ENCODE assay signal across 10 mouse cellular contexts in the genomic region with DNA sequence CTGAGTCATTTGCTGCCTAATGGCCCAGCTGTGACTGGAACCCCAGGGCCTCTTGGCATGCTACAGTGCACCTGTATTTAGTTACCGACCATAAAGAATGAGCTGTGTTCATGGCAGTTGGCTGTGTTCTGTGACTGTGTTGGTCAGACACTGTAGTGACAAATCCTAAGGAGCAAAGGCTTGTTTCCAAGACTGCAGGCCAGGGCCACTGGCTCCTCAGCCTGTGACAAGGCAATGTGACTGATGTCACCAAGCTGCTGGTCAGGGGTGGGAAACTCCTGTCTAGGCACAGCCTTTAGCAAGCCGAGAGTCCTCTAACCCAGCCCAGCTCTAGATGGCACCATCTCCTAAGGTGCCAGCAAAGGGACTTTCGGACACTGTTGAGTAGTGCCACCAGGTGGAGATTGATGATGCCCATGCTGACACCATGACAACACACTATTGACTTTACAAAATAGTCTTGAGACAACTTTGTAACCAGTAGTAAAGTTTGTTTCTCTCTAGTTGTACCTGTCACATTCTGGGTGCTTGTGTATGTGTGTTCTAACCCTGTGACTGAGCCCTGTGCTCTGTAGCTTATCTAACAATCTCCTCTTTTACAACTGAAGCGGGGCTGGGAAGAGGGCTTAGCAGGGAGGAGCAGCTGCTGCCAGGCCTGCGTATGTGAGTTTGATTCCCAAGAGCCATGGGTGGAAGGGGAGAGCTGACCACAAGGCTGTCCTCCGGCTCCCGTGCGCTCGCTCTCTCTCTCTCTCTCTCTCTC. TPM values are rescaled to one million over a fixed set of nuclear protein-coding genes. Genes with fewer than 3 reads are reported as not detected.
DNase-seq lines count a peak whose midpoint lies in the region; ATAC-seq and TF ChIP-seq lines count a peak whose summit lies in the region.
"Had no signal": no experiment of that assay in that cellular context is flagged by ENCODE, and none has a peak within 500 bp of the region (broad histone marks: within the 10 kb centered on the region; RNA-seq: fewer than 3 reads in every experiment).

No protein-coding gene starts in this region.

- peaks cover 29% of the 10 kb centered on the region for H3K36me3 ChIP-seq in ES-Bruce4 (ENCODE audit: control insufficient read depth, insufficient read depth, low read length, poor library complexity, severe bottlenecking)

- TF ChIP-seq EP300 in ES-Bruce4 (IDR thresholded peaks at IDR 0.05; ENCODE audit: insufficient read depth, low read depth, low read length), result no peak

- H3K9ac ChIP-seq in ES-Bruce4 (ENCODE audit: low read depth, poor library complexity, severe bottlenecking), result no peak overlapping the region

- no peak overlapping the region for H3K27ac ChIP-seq in layer of hippocampus, adult 2 months
- no peak overlapping the region for H3K27ac ChIP-seq in ES-Bruce4 (ENCODE audit: insufficient read depth, low read length)

- ATAC-seq in megakaryocyte progenitor cell, adult 5-6 weeks (replicated peaks; ENCODE audit: poor library complexity), result peak; percentile 68
- ATAC-seq: forebrain, embryonic 16.5 days had no signal

- no peak for TF ChIP-seq POLR2A in ES-Bruce4 (IDR thresholded peaks at IDR 0.05; ENCODE audit: insufficient read depth, low read length)

- no peaks in the 10 kb centered on the region for H3K27me3 ChIP-seq in ES-Bruce4 (ENCODE audit: control insufficient read depth, insufficient read depth, low read length, poor library complexity, severe bottlenecking)

- peak; percentile 62 for TF ChIP-seq CTCF in layer of hippocampus, adult 2 months (conservative IDR thresholded peaks at IDR 0.05)
- peak; percentile 4 for TF ChIP-seq CTCF in ES-Bruce4 (IDR thresholded peaks at IDR 0.05; ENCODE audit: low read depth, low read length)

- DNase-seq in layer of hippocampus, adult 2 months (ENCODE audit: low spot score in 2 of 2), result no peak
- DNase-seq in layer of hippocampus, adult 8-10 months (ENCODE audit: low spot score in 2 of 2), result no peak
- peak; percentile 67 for DNase-seq in kidney, adult 11 months
- no peak for DNase-seq in adrenal gland, postnatal 14 days
- no peak for DNase-seq in right cerebral cortex, postnatal 25 days
- no peak for DNase-seq in frontal cortex, postnatal 36 days (ENCODE audit: low spot score in 2 of 2)
- DNase-seq: heart, postnatal 14 days had no signal

- no peaks in the 10 kb centered on the region for H3K4me1 ChIP-seq in ES-Bruce4 (ENCODE audit: control insufficient read depth, insufficient read depth, low read length)

- no peak overlapping the region for H3K4me3 ChIP-seq in layer of hippocampus, adult 2 months
- H3K4me3 ChIP-seq in ES-Bruce4 (ENCODE audit: low read depth, low read length), result no peak overlapping the region

- no peaks in the 10 kb centered on the region for H3K9me3 ChIP-seq in ES-Bruce4 (replicated peaks; ENCODE audit: control insufficient read depth, insufficient read depth, low read length, poor library complexity, severe bottlenecking)

RNA-seq across cellular contexts. Expression of gene Hcar2, which starts 44.6 kb away (rescaled TPM):
- not detected for total RNA-seq in layer of hippocampus, adult 2 months (2021)
- total RNA-seq in layer of hippocampus, adult 8-10 months (2022), result 1 to 10 TPM in 2 of 4 experiments, under 1 TPM in 1, not detected in 1; 0.33 to 5.8 (median 5.2) TPM
- polyA plus RNA-seq in ES-Bruce4 (2011; ENCODE audit: insufficient read depth, insufficient read length, low read depth, missing spikeins), result not detected in 2 replicates
- 2.7 and 11.6 TPM in 2 replicates for total RNA-seq in megakaryocyte progenitor cell, adult 5-6 weeks (2015)
- total RNA-seq in megakaryocyte progenitor cell, adult 5-6 weeks (2017), result 1.3 and 4.0 TPM in 2 replicates
- total RNA-seq in adrenal gland, postnatal 14 days (2021), result 0.45 and 0.78 TPM in 2 replicates
- polyA plus RNA-seq: forebrain, embryonic 16.5 days had no signal

RNA-seq across cellular contexts. Expression of gene Hcar1, which starts 59.1 kb away (rescaled TPM):
- 1 to 10 TPM in 1 of 2 experiments, under 1 TPM in 1; 0.69 to 1.0 TPM for total RNA-seq in layer of hippocampus, adult 2 months (2021)
- total RNA-seq in layer of hippocampus, adult 8-10 months (2022), result 1 to 10 TPM; 1.0 to 1.6 (median 1.2) TPM
- not detected in 2 replicates for polyA plus RNA-seq in ES-Bruce4 (2011; ENCODE audit: insufficient read depth, insufficient read length, low read depth, missing spikeins)
- total RNA-seq in megakaryocyte progenitor cell, adult 5-6 weeks (2015), result not detected in 2 replicates
- not detected in 2 replicates for total RNA-seq in megakaryocyte progenitor cell, adult 5-6 weeks (2017)
- 2.5 and 3.2 TPM in 2 replicates for total RNA-seq in adrenal gland, postnatal 14 days (2021)
